Mouse (Mus musculus) limb, embryonic 14.5 days (tissue): ENCODE measurements around the gene Aif1l. TPM values are rescaled to one million over a fixed set of nuclear protein-coding genes. Genes with fewer than 3 reads are reported as not detected.

Experiments
- ATAC-seq: fragments of 200-750 bp; cut with Nextera tagmentation; 2 replicates; pipeline ENCODE4 v1.8.0; 2017; ENCODE audit warnings: low read depth, moderate number of reproducible peaks, moderate TSS enrichment; ENCODE audit not compliant: low FRiP score
- DNase-seq: peaks from one replicate; pipeline ENCODE4 v3.0.0-alpha.2; 2015; ENCODE audit warnings: low spot score
- H3K27ac ChIP-seq: fragments of 300-500 bp; sonication (generic); replicated peaks from 2 replicates; pipeline ENCODE4 v1.5.1; 2014; ENCODE audit warnings: low read depth, mild to moderate bottlenecking, low read length, moderate library complexity, mixed read lengths
- H3K27me3 ChIP-seq: fragments of 300-500 bp; sonication (generic); 2 replicates; pipeline ENCODE4 v1.6.1; 2014; ENCODE audit warnings: low read length, mixed read lengths; ENCODE audit not compliant: control insufficient read depth, insufficient read depth
- H3K36me3 ChIP-seq: fragments of 300-500 bp; sonication (generic); 2 replicates; pipeline ENCODE4 v1.6.1; 2014; ENCODE audit warnings: mild to moderate bottlenecking, low read length, moderate library complexity, mixed read lengths; ENCODE audit not compliant: control insufficient read depth, insufficient read depth
- H3K4me1 ChIP-seq: fragments of 300-500 bp; sonication (generic); 2 replicates; pipeline ENCODE4 v1.6.1; 2014; ENCODE audit warnings: antibody characterized with exemption, low read length, mixed read lengths; ENCODE audit not compliant: control insufficient read depth, insufficient read depth
- H3K4me2 ChIP-seq: fragments of 300-500 bp; sonication (generic); replicated peaks from 2 replicates; pipeline ENCODE4 v1.6.1; 2014; ENCODE audit warnings: low read depth, mild to moderate bottlenecking, low read length, moderate library complexity; ENCODE audit not compliant: severe bottlenecking
- H3K4me3 ChIP-seq: fragments of 300-500 bp; sonication (generic); replicated peaks from 2 replicates; pipeline ENCODE4 v1.5.1; 2014; ENCODE audit warnings: low read length
- H3K9ac ChIP-seq: fragments of 300-500 bp; sonication (generic); 2 replicates; pipeline ENCODE4 v1.6.1; 2014; ENCODE audit warnings: mild to moderate bottlenecking, low read depth, low read length, moderate library complexity; ENCODE audit not compliant: severe bottlenecking
- H3K9me3 ChIP-seq: fragments of 300-500 bp; sonication (generic); 2 replicates; pipeline ENCODE4 v1.6.1; 2016; ENCODE audit warnings: low read length; ENCODE audit not compliant: control insufficient read depth
- POLR2A ChIP-seq: fragments of 200-500 bp; IDR thresholded peaks from 2 replicates; pipeline ENCODE4 v1.8.0; 2012; ENCODE audit warnings: inconsistent platforms, mild to moderate bottlenecking, moderate library complexity, borderline replicate concordance; ENCODE audit not compliant: insufficient read depth, insufficient read length; ENCODE audit errors: extremely low read depth
- WGBS: fragments of 180-500 bp; shearing (Covaris S2); extraction: QIAGEN DNeasy Blood & Tissue Kit; methylation state at CpG from one replicate; pipeline ENCODE4 v1.1.7; 2014; 5-methylcytosine and 5-hydroxymethylcytosine counted together
- polyA plus RNA-seq, 2 experiments: library from polyadenylated mRNA; depleted of rRNA in 1 of 2; stranded (reverse) in 1 of 2; unstranded in 1 of 2; fragments of >200 nt; fragmentation: Nextera tagmentation in 1 of 2; extraction: Ambion mirVana in 1 of 2; gene quantifications; 2 replicates each; pipeline versions ENCODE4 v1.2.1 to v1.2.3; 2012 to 2014

The Aif1l gene
- polyA plus RNA-seq, 2 experiments, result 28.2 to 32.3 TPM

- Histone ChIP-seq H3K27me3 (no peaks in the 10 kb centered on the region), H3K9me3 (no peaks in the 10 kb centered on the region), H3K27ac (no peak overlapping the region), H3K4me3 (no peak overlapping the region), H3K36me3 (no peaks in the 10 kb centered on the region), H3K4me2 (no peak overlapping the region), H3K9ac (no peak overlapping the region), H3K4me1 (no peaks in the 10 kb centered on the region)
- TF ChIP-seq POLR2A, result no peak
- 91% methylated on average over 1 of the region's 1 CpGs for WGBS
- ATAC-seq (no peak), DNase-seq (no peak)
Observed at GRCm38 (mm10) chr2:31938298-31938697, 11.6 kb upstream of the Aif1l start.

- H3K4me3 ChIP-seq, result no peak overlapping the region
- H3K9ac ChIP-seq, result no peak overlapping the region
- no peak for ATAC-seq
- no peak overlapping the region for H3K27ac ChIP-seq
- H3K9me3 ChIP-seq, result no peaks in the 10 kb centered on the region
- no peak for DNase-seq
- H3K4me2 ChIP-seq, result no peak overlapping the region
- WGBS, result 78% methylated on average over 4 of the region's 4 CpGs
- no peaks in the 10 kb centered on the region for H3K4me1 ChIP-seq
- no peaks in the 10 kb centered on the region for H3K27me3 ChIP-seq
- TF ChIP-seq POLR2A, result no peak
- no peaks in the 10 kb centered on the region for H3K36me3 ChIP-seq
Observed at GRCm38 (mm10) chr2:31943011-31943410, 6.9 kb upstream of the Aif1l start.

DNA sequence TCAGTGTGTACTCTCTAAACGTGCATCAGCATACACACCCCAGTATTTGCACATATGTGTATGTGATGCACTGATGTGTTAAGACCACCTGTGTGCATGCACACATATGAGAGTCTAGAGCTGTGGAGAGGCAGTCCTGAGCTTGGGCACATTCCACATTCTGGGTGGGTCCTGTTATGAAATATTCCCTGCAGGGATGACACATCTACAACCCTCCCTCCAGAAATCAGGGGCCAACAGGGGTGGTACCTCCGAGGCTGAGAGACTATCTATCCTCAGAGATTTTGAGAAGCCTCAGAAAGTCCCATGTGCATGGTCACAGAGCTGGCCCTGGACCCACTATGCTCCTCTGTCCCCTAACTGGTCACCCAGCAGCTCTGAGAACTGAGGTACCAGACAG, 4.4 kb upstream of the Aif1l start:
- WGBS, result 66% methylated on average over 2 of the region's 2 CpGs
- Histone ChIP-seq H3K4me2 (no peak overlapping the region), H3K4me1 (peaks cover 2% of the 10 kb centered on the region), H3K9ac (no peak overlapping the region), H3K27ac (no peak overlapping the region), H3K27me3 (no peaks in the 10 kb centered on the region), H3K36me3 (no peaks in the 10 kb centered on the region), H3K4me3 (no peak overlapping the region), H3K9me3 (no peaks in the 10 kb centered on the region)
- TF ChIP-seq POLR2A, result no peak
- ATAC-seq (no peak), DNase-seq (no peak)

GRCm38 (mm10) chr2:31948392-31948791, 1.5 kb upstream of the Aif1l start:
- peak; percentile 37 for DNase-seq
- no peak overlapping the region for H3K4me2 ChIP-seq
- H3K36me3 ChIP-seq, result 0 out of 2 replicates have a peak, but pooled peaks cover 4% of the 10 kb centered on the region
- no peaks in the 10 kb centered on the region for H3K27me3 ChIP-seq
- TF ChIP-seq POLR2A, result no peak
- no peak overlapping the region for H3K9ac ChIP-seq
- 77% methylated on average over 6 of the region's 6 CpGs for WGBS
- H3K4me1 ChIP-seq, result peaks cover 12% of the 10 kb centered on the region
- ATAC-seq, result no peak
- no peak overlapping the region for H3K27ac ChIP-seq
- no peak overlapping the region for H3K4me3 ChIP-seq
- no peaks in the 10 kb centered on the region for H3K9me3 ChIP-seq

DNA sequence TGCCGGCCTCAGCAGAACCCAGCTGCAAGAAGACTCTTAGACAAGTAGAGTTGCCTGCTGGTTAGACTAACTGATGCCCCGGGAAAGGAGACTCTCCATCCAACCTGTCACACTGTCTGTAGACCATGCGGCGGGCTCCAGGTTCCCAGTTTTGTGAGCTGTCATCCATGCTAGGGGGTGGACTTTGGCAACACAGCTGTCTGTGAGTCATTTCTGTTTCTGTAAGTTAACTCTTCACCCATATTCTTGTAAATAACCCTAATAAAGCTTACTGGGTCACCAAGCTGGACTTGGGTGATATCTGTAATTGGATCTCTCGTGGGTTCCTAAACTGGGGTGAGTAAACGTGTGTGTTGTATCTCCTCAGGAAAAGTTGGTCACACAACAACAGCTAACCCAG, 1.1 kb upstream of the Aif1l start:
- 0 out of 2 replicates have a peak, but pooled peaks cover 4% of the 10 kb centered on the region for H3K36me3 ChIP-seq
- H3K4me3 ChIP-seq, result no peak overlapping the region
- no peak overlapping the region for H3K4me2 ChIP-seq
- no peaks in the 10 kb centered on the region for H3K9me3 ChIP-seq
- no peaks in the 10 kb centered on the region for H3K27me3 ChIP-seq
- DNase-seq (no peak), ATAC-seq (no peak)
- peaks cover 12% of the 10 kb centered on the region for H3K4me1 ChIP-seq
- no peak overlapping the region for H3K9ac ChIP-seq
- WGBS, result 73% methylated on average over 6 of the region's 6 CpGs
- no peak overlapping the region for H3K27ac ChIP-seq
- TF ChIP-seq POLR2A, result no peak

- H3K4me1 ChIP-seq, result peaks cover 12% of the 10 kb centered on the region
- no peaks in the 10 kb centered on the region for H3K9me3 ChIP-seq
- H3K27ac ChIP-seq, result no peak overlapping the region
- H3K4me2 ChIP-seq, result peak overlapping the region; percentile 96
- no peak for ATAC-seq
- no peak for DNase-seq
- 23% methylated on average over 9 of the region's 9 CpGs for WGBS
- no peaks in the 10 kb centered on the region for H3K27me3 ChIP-seq
- TF ChIP-seq POLR2A, result no peak
- H3K9ac ChIP-seq, result peak overlapping the region; percentile 72
- H3K4me3 ChIP-seq, result peak overlapping the region; percentile 72
- 0 out of 2 replicates have a peak, but pooled peaks cover 4% of the 10 kb centered on the region for H3K36me3 ChIP-seq
Observed at GRCm38 (mm10) chr2:31950966-31951365, 1.0 kb downstream of the Aif1l start.
